ENCODE assay signal across 10 mouse cellular contexts in the genomic region with DNA sequence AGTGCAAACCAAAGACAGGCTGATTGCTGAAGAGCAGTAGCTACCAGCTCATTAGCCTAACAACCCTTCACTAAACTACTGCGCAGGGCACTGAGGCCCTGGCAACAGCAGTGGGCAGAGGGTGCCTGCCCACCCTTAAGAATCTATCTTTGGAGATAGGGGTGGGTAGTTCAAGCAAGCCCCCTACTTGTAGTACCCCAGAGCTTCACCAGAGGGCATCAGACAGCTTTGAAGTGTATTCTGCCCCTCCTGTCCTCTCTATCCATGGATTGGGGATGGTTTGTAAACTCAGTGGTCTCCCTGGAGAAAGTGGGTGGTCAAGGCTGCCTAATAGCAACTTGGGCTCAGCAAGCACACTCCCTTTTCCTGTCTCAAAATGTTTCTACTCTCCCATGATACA.
DNase-seq lines count a peak whose midpoint lies in the region; ATAC-seq lines count a peak whose summit lies in the region.
"Had no signal": no experiment of that assay in that cellular context is flagged by ENCODE, and none has a peak within 500 bp of the region (broad histone marks: within the 10 kb centered on the region; RNA-seq: fewer than 3 reads in every experiment).

No protein-coding gene starts in this region.

- DNase-seq in right cerebral cortex, adult 2 months (ENCODE audit: low spot score in 2 of 2) = peak; percentile 59 to 74
- DNase-seq in right cerebral cortex, postnatal 36 days (ENCODE audit: low spot score in 2 of 2) = no peak
- peak; percentile 77 for DNase-seq in retina, postnatal 1 day
- DNase-seq in spleen, postnatal 4 days (ENCODE audit: low spot score in 2 of 2) = no peak
- no peak for DNase-seq in urinary bladder, adult 2 months (ENCODE audit: low spot score)

- no peaks in the 10 kb centered on the region for H3K36me3 ChIP-seq in forebrain, embryonic 12.5 days (replicated peaks)
- no peaks in the 10 kb centered on the region for H3K36me3 ChIP-seq in forebrain, embryonic 15.5 days
- H3K36me3 ChIP-seq in hindbrain, embryonic 13.5 days = no peaks in the 10 kb centered on the region
- H3K36me3 ChIP-seq: embryonic facial prominence, embryonic 12.5 days; heart, embryonic 15.5 days had no signal

- peaks cover 46% of the 10 kb centered on the region for H3K4me1 ChIP-seq in forebrain, embryonic 12.5 days
- H3K4me1 ChIP-seq in forebrain, embryonic 15.5 days = peaks cover 39% of the 10 kb centered on the region
- peaks cover 62% of the 10 kb centered on the region for H3K4me1 ChIP-seq in hindbrain, embryonic 13.5 days (replicated peaks)

- H3K27me3 ChIP-seq in forebrain, embryonic 12.5 days = peaks cover 13% of the 10 kb centered on the region
- no peaks in the 10 kb centered on the region for H3K27me3 ChIP-seq in forebrain, embryonic 15.5 days
- no peaks in the 10 kb centered on the region for H3K27me3 ChIP-seq in hindbrain, embryonic 13.5 days

- H3K4me3 ChIP-seq in forebrain, embryonic 12.5 days (replicated peaks) = no peak overlapping the region
- no peak overlapping the region for H3K4me3 ChIP-seq in forebrain, embryonic 15.5 days
- H3K4me3 ChIP-seq in hindbrain, embryonic 13.5 days = no peak overlapping the region
- H3K4me3 ChIP-seq: embryonic facial prominence, embryonic 12.5 days; heart, embryonic 15.5 days had no signal

- WGBS in forebrain, embryonic 12.5 days = 75% methylated on average over 1 of the region's 1 CpGs
- WGBS in forebrain, embryonic 15.5 days = 48% methylated on average over 1 of the region's 1 CpGs
- whole genome bisulfite sequencing in hindbrain, embryonic 13.5 days = 62% methylated on average over 1 of the region's 1 CpGs

- H3K9me3 ChIP-seq in forebrain, embryonic 12.5 days = no peaks in the 10 kb centered on the region
- H3K9me3 ChIP-seq in forebrain, embryonic 15.5 days = no peaks in the 10 kb centered on the region
- H3K9me3 ChIP-seq in hindbrain, embryonic 13.5 days = no peaks in the 10 kb centered on the region
- H3K9me3 ChIP-seq: embryonic facial prominence, embryonic 12.5 days; heart, embryonic 15.5 days had no signal

- H3K9ac ChIP-seq in forebrain, embryonic 12.5 days = no peak overlapping the region
- H3K9ac ChIP-seq in forebrain, embryonic 15.5 days (replicated peaks) = no peak overlapping the region
- H3K9ac ChIP-seq in hindbrain, embryonic 13.5 days = no peak overlapping the region
- H3K9ac ChIP-seq: embryonic facial prominence, embryonic 12.5 days; heart, embryonic 15.5 days had no signal

- H3K27ac ChIP-seq in forebrain, embryonic 12.5 days = peak overlapping the region; percentile 67; the same call in 1 of the 2 replicates
- no peak overlapping the region for H3K27ac ChIP-seq in forebrain, embryonic 15.5 days (replicated peaks)
- H3K27ac ChIP-seq in hindbrain, embryonic 13.5 days = peak overlapping the region; percentile 73; the same call in 1 of the 2 replicates
- H3K27ac ChIP-seq: embryonic facial prominence, embryonic 12.5 days; heart, embryonic 15.5 days had no signal

- no peak overlapping the region for H3K4me2 ChIP-seq in forebrain, embryonic 12.5 days
- no peak overlapping the region for H3K4me2 ChIP-seq in forebrain, embryonic 15.5 days (replicated peaks)
- no peak overlapping the region for H3K4me2 ChIP-seq in hindbrain, embryonic 13.5 days
- H3K4me2 ChIP-seq: embryonic facial prominence, embryonic 12.5 days; heart, embryonic 15.5 days had no signal

- no peak for ATAC-seq in forebrain, embryonic 12.5 days (ENCODE audit: low FRiP score)
- ATAC-seq in forebrain, embryonic 15.5 days (replicated peaks) = no peak
- 0 out of 2 replicates have a peak, but pooled peaks have one; percentile 19 for ATAC-seq in hindbrain, embryonic 13.5 days (ENCODE audit: low FRiP score)

Comparison
In these comparisons a context has a peak if more than half of its experiments do, and no peak if none do; other contexts are left out.
1. DNase-seq: peak in right cerebral cortex, adult 2 months (2 of 2) and retina, postnatal 1 day (single experiment); none in right cerebral cortex, postnatal 36 days (0 of 2), spleen, postnatal 4 days (0 of 2) and urinary bladder, adult 2 months (single experiment).